Mouse (Mus musculus) embryo, embryonic 11.5 days (tissue): ENCODE measurements around the gene Oma1.

Source experiments
- DNase-seq: peaks from one replicate; pipeline ENCODE4 v3.0.0-alpha.2; 2012; ENCODE audit warnings: low read depth, low spot score

Oma1 gene

DNA sequence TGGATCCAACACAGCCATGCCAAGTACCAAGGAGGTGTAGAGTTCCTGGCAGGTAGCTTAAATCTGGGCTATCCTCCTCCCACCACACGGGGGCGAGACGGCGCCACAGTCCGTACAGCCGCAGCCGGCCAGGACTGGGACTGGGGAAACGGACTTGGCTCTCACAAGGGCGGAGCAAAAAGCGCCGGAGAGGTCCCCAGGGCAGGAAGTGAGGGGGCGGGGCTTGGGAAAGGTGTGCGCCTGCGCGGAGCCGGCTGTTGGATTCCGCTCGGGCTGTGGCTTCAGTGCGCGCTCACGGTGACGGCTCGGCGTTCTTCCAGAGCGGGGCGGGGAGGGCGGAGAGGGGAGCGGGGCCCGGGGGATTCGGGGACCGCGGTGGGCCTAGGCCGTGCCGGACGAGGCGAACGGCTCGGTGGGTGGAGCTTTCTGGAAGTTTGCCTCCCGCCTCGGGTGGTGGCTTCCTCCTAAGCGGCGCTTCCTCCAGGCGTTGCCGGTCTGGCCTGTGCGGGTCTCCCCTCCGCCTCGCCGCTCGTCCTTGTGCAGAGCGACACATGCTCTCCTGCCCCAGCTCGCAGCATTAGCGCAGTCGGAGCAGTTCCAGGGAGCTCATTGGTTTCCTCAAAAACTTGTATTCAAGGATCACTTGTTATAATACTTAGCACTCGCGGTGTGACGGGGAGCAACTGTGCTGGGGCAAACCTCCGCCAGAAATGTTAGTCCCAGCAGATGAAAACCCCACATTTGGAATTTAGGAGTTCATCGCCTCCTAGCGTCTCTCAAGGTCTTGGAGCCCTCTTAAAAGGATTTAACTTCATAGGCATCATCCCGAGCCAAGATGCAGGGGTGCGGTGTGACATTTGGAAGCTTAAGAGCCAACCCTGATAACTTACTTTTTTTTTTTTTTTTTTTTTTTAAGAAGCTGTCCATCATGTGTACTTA lies at the start of gene Oma1:
Gene Oma1 (plus strand): TSS at position 226 of the 939 bp plus-strand sequence.
- DNase-seq, result peak; percentile 95

DNA sequence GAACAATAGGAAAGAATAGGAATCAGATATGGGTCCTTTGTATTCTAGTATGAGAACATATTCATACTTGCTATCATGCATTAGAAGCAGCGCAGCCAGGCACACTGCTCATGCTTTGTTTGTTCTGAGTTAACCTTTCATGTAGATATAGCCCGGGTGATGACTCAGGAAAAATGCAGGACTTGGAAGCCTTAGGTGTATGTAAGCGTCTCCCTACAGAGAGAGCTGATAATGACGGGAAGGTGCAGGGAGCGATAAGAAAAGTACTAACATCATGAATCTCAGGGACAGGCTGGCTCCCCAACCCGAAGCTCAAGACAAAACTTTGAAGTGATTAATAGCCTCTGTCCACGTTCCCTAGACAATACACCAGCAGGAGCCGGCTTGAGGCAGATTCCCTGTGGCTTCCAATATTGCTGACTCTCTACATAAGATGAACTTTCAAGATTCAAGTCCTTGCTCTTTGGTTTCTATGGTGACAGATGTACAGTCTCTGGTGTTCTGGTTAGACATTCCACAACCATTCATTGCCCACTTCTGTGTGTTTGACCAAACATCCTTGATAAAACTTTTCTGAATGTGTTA lies 49.7 kb upstream of the Oma1 start:
- peak; percentile 13 for DNase-seq

DNA sequence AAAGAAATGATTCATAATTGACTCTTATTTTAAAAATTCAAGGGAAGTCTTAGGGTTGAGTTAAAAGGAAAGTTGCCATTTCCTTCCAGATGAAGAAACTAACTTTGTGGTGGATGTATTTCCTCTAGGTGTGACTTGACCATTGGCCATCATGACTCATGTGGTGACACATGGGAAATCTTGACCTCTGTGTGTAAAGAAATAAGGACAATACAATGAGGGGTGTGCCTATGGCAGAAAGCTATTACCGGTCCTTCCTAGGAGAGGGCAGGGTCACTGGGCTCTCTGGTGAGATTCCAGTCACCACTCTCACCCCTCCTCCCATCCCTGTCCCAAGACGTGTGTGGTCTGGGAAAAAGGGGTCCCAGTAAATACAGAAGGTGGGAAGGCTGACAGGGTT lies 48.4 kb upstream of the Oma1 start:
- DNase-seq, result no peak

DNA sequence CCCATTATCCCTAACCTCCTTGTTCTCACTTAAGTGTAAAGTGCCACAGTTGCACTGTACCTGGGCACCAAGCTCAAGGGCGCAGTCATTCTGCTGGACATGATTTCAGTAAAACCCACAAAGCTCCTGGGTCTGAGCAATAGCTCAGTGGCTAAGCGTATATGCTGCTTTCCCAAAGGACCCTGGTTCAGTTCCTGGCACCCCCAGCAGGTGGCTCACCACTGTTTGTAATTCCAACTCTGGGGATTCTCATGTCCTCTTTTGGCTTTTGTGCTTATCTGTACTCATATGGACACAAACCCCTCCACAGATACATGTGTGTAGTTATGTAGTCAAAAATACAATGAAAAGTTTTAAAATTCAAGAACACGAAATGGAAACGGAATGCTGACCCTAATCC lies 44.3 kb upstream of the Oma1 start:
- no peak for DNase-seq

DNA sequence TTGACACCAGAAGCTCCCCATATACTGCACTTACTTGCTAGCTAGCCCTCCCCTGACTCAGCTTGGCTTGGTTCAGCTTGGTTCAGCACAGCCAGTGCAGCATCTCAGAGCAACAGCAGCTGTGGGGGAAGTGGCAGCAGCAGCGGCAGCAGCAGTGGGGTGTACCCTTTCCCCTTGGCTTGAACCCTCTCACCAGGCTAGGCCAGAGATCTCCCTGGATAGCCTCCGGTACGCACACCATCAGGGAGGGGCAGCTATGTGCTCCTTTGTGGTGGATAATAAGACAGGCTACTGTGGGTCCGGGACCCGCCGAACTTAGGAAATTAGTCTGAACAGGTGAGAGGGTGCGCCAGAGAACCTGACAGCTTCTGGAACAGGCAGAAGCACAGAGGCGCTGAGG lies 40.6 kb upstream of the Oma1 start:
- no peak for DNase-seq

DNA sequence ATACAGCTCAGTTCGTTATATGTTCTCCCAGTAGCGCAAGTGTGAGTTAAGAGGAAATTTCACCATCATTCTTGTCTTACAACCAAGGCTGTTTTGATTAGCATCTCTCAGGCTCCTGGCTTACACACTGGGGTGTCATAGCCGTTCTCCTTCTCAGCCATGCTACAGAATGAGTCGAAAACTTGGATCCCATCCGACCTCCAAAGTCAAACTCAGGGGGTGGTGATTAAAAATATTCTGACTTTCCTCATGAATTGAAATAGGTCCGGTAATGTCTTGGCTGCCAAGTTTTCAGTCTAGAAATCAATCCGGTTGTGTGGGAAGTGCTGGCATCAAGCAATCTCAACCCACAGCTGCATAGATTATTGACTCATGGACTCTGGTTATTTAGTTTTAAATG lies 25.3 kb upstream of the Oma1 start:
- no peak for DNase-seq

DNA sequence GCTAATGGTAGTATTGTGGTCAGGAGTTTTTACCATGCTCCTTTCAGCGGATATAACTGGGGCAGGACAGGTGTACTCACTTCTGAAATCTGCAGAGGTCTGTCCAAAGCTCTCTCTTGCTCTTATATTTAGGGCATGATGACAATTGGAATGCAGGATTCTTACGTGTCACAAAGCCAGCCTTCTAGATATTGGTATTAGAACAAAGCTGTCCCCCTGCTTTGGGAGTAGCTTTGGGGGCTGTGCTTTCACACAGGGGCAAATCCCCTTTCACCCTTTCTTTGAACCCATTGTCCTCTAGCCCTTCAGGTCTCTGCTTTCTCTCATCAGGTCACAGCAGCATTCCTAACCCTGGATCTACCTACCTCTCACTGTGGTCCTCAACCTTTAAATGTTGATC lies 22.8 kb upstream of the Oma1 start, which contains the start of gene 4921539E11Rik:
Gene 4921539E11Rik (minus strand): TSS at position 101 of the 400 bp plus-strand sequence.
- no peak for DNase-seq

DNA sequence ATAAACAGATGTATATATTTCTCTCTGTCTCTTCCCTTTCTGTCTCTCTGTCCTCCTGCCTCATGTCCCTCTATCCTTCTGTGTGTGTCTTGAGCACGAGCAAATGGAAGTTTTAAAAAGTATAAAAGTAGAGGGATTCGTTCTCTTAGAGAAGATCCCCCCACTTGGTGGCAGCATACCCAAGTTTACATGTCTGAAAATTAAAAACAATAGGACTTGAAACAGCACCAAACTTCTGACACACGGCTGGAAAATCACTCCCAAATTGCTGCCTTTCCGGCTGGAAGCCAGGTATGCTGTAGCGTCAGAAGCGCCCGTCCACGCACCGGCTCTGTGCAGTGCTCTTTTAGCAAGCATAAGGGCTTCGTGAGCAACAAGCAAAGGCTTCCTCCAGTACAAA lies 14.3 kb upstream of the Oma1 start:
- DNase-seq, result no peak

DNA sequence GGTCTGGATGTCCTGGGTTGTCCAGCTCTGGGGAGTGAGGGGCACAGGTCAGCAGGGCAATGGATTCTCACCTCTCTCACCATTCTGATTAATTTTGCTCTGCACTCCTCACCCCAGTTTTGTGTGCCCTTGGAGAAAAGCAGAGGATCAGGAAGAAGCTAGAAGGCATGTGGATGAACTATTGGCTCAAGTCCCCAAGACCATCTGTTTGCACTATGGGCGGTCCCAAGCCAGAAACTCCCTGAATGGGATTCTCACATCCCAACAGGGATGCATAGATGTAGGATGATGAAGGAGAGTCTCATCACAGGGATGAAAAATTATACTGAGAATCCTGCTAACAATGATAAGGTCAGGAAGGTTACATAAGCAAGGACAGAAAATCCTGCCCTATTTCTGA lies 9.8 kb upstream of the Oma1 start:
- no peak for DNase-seq

DNA sequence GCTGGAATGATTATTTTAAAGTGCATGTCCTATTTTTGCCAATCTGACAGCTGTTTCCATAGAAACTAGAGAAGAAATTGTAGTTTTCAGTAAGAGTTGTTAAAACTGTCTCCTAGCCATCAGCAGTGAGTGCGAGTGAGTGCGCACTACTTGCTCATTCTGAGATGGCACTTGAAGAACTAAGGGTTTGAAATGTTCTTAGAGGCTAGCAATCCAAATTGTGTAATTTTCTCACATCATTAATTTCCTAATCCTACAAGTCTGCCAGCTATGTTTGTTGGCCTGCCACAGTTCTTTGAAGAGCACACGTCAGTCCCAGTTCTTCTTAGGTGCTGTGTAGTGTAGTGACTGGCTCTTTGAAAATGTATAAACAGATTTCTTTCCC lies 906 bp downstream of the Oma1 start:
- DNase-seq, result no peak

DNA sequence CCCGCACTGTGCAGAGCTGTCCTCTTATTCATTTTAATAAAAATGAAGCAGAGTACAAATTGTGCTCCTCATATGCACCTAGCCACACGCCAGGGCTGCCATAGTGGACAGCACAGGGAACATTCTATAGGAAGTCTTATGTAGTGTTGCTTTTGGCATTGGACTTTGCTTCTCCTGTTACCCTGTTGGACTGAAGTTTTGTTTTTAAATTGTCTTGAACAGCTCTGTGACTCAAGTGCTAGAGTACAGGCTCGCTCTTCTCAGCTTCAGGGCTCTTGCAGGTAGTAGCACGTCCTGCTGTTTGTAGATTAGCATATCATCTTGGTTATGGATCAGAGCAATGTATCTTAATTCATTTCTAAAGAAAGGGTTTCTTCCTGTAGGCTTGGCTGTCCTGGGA lies 2.2 kb downstream of the Oma1 start:
- DNase-seq, result no peak

DNA sequence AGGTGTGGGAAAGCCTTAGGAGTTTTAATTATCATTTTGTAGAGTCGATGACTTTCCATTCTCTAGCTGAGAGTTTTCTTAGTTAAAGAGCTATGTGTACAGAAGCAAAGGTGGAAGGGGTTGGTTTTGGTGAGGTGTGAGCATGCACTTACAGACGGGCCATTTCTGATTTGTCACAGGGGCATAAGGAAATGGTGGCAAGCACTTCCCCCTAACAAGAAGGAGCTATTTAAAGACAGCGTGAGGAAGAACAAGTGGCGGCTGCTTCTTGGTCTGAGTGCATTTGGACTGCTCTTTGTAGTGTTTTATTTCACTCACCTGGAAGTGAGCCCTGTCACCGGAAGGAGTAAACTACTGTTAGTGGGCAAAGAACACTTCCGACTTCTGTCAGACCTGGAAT lies 7.8 kb downstream of the Oma1 start:
- DNase-seq, result no peak

DNA sequence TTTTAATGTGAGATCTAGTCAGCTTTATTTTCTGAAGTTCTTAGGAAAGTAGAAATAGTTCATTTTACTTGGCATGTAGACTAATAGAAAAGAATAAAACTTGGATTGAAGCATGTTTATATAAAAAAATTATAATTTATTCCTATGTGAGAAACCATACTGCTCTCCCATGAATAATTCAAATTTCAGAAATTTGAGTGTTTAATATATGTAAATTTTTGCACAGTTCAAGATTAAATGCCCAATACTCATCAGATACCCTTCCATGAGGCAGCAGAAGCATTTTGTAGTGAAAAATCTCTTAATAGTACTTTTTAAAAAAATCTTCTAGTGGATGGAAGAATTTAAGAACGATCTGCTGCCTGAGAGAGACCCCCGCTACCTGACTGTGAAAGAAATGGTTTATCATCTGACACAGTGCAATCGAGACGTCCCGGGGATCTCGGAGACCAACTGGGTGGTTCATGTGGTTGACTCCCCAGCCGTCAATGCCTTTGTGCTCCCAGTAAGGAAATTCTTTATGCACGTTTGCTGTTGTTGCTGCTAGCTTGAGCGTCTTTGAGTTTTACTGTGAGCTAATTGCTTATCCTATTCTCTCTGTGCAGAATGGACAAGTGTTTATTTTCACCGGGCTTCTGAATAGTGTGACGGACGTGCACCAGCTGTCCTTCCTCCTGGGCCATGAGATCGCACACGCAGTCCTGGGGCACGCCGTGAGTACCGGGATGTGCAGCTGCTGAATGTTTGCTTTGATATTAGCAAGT lies 11.3 kb downstream of the Oma1 start:
- no peak for DNase-seq

DNA sequence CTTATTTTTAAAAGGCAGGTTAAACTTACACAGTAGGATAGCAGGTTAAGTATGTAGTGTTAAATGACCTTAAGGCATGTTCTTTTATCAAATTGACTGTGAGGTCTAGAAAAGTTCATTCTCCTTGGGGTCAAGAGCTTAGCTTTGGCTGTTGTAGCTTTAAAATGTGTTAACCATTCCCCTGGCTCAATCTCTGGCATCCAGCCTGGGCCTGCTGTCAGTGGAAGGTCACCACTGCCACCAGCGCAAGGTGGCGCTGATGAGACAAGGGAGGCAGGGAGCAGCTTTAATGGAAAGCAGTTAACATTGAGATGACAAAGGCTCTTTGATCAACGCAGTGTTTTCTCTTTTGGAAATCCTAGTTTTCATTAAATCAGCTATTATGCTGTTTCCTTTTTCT lies 13.4 kb downstream of the Oma1 start:
- no peak for DNase-seq

DNA sequence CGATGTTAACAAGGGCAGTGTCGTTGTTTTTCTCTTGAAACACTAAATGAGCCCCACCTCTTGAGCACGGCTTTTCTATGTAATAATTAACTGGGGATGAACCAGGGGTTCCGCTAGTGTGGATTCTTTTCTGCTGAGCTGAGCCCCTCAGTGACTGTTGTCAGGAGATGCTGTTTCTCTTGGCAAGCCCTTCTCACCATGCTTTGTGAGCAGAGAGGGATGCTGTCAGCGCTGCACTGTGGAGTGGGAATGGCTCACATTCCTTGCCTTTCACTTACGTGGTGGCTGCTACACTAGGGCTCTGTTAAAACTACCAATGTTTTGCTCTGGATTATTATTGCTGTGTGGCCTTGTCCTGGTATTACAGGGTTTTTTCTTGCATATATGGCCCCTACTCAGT lies 15.7 kb downstream of the Oma1 start:
- DNase-seq, result no peak

DNA sequence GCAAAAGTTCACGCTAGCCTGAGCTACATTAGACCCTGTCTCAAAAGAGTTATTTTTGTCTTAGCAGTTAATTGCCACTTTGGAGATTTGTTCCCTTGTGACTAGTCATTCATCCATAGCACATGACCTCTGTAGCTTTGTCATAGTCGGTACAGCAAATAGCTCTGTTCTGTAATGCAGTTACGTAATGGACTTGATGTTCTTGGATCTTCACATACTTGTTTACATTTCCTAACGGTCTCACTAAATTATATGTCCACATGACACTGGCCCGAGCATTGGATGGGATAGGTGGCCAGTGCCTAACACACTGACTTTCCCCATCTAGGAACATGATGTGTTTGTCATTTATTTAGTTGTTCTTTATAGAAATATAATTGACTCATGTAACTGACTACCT lies 21.5 kb downstream of the Oma1 start:
- DNase-seq, result no peak

DNA sequence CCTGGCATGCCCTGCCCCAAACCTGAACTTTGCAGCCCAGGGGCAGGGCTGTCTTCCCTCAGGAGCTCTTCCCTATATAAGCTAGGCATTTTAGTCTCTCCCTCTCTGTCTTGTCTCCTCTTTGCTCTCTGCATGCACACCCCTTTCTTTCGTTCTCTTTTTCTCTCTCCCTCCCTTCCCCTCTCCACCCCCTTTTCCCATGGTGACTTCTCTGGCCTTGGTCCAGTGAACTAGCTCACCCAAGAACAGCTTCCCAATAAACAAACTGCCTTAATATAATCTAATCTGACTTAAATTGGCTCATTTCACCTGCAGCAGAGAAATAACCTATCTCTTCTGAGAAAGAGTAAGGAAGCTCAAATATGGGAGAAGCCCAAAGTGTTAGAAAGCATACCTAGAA lies 27.1 kb downstream of the Oma1 start:
- DNase-seq, result no peak

DNA sequence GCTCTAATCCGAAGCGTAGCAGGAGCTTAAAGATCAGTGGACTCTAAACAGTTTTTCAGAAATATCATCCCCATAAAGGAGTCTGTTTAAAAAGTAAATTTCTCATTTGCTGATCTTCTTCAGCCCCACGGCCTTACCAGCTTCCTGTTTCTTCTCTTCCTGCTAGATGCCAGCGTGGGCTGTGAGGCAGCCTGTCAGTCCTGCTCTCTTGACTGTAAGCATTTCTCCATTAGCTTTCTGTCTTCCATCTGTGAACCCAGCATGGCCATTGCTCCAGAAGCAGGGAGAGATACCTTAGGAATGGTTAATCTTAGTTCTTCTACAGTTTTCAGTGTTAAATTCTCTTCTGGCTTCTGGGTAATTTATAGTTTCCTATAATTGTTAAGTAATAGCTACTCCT lies 28.0 kb downstream of the Oma1 start:
- no peak for DNase-seq

DNA sequence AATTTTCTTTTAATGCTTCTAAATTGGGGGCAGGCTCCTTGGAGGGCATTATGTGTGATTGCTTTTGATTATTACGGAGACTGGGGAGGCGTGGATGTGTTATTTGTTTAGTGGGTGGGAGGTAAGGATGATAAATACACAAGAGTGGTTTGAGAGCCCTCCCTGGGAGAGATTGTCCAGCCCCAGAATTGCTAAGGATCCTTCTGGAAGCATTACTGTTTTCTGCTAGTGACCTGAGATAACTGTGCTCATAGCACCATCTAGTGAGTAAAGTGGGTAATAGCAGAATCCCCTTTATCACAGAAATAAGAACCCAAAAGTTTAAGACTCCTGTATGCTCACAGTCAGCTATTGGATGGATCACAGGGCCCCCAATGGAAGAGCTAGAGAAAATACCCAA lies 32.4 kb downstream of the Oma1 start:
- peak; percentile 37 for DNase-seq

DNA sequence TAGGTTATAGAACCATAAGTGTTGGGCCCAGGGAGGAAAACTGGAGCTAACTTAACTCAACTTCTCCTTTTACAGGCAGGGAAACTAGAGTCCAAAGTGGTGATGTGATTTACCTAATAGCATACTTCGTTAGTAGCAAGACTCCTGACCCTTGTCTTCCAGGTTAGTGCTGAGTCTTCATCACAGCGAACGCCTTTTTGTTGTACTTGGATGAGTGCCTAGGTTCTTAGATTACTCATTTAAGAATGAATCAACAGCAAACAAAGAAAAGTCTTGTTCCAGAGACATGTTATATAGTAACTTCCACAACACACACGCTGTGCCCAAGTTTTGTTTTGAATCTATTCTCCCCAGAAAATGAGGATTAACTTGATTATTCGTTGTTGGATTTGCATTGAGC lies 33.2 kb downstream of the Oma1 start:
- DNase-seq, result no peak

DNA sequence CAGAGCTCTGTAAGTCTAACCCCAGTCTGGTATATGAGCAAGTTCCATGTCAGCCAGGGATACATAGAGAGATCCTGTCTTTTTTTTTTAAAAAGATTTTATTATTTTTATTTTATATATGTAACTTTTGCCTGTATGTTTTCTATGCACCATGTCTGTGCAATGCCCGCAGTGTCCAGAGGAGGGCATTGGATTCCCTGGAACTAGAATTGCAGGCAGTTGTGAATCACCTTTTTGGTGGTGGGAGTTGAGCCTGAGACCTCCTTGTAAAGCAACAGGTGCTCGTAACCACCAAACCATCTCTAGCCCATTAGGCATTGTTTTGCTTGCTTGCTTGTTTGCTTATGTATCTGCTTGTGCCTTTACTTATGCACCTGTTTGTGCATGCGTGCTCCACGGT lies 35.6 kb downstream of the Oma1 start:
- DNase-seq, result no peak

DNA sequence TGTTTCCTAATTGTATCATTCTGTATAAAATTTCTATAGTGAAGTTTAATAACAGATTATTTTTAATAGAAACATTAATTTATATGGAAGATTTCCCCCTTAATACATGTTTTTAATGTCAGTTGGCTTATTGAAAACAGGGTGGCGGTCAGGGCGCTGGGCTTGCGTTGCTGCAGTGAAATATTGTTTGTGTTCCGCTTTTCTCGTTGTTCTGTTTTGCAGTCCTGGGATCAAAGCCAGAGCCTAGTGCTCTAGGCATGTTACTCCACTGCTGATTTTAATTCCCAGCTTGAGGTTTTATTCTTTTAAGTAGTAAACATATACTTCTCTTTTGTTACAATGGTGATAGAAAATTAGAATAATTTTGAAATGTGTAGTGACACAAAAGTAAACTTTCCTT lies 39.3 kb downstream of the Oma1 start:
- no peak for DNase-seq

DNA sequence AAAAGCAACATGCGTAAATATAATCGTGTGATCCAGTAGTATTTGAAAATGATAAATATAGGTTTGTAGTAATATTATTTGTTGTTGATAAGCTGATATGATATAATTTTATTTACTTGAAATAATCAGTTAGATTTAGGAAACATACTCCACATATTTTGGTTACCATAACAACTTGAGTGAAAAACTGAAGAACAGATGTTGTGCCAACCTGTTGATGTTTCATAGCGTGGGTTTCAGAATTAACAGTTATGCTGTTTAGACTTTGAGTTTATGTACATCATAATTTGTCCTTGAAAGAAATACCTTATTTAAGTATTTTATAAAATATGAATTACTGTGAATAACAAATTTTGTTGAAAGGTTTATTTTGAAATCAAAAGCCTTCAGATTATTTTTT lies 43.8 kb downstream of the Oma1 start:
- DNase-seq, result no peak
